Mouse (Mus musculus) erythroblast, embryonic 14.5 days (primary cell): ENCODE data around the gene Smarcd1. TPM values are rescaled to one million over a fixed set of nuclear protein-coding genes. Genes with fewer than 3 reads are reported as not detected.
A peak's percentile ranks its signal among the peaks of the same experiment; 100 is the strongest.

Source experiments
- H3K27me3 ChIP-seq: 2 replicates; pipeline ENCODE4 v1.6.1; 2012; ENCODE audit warnings: inconsistent platforms; ENCODE audit not compliant: control insufficient read depth
- H3K36me3 ChIP-seq: 2 replicates; pipeline ENCODE4 v1.6.1; 2012; ENCODE audit warnings: mild to moderate bottlenecking, inconsistent platforms; ENCODE audit not compliant: control insufficient read depth
- H3K4me1 ChIP-seq: 2 replicates; pipeline ENCODE4 v1.6.1; 2012; ENCODE audit warnings: inconsistent platforms; ENCODE audit not compliant: control insufficient read depth
- H3K4me3 ChIP-seq: replicated peaks from 2 replicates; pipeline ENCODE3; 2012; ENCODE audit warnings: moderate library complexity, mild to moderate bottlenecking, inconsistent platforms
- H3K9me3 ChIP-seq: 2 replicates; pipeline ENCODE4 v1.6.1; 2012; ENCODE audit warnings: low read length, inconsistent platforms, mixed read lengths; ENCODE audit not compliant: control insufficient read depth
- GATA1 ChIP-seq: IDR thresholded peaks from 2 replicates; pipeline ENCODE4 v1.6.1; 2012; ENCODE audit warnings: low read length, inconsistent platforms, mixed read lengths
- TAL1 ChIP-seq: IDR thresholded peaks from 3 replicates; pipeline ENCODE4 v1.6.1; 2012; ENCODE audit warnings: low read length, inconsistent platforms, mixed read lengths
- polyA plus RNA-seq: library from polyadenylated mRNA; stranded (reverse); fragments of >175 nt; gene quantifications from 2 replicates; pipeline ENCODE4 v1.2.3, GENCODE M21; 2012

The Smarcd1 gene
- polyA plus RNA-seq, 1 experiment: 1.9 TPM

- TF ChIP-seq TAL1 (no peak), GATA1 (no peak)
- Histone ChIP-seq H3K4me1 (peaks cover 12% of the 10 kb centered on the region), H3K4me3 (no peak overlapping the region), H3K36me3 (peaks cover 29% of the 10 kb centered on the region), H3K27me3 (no peaks in the 10 kb centered on the region; the same call in 1 of the 2 replicates), H3K9me3 (no peaks in the 10 kb centered on the region)
Measured at GRCm38 (mm10) chr15:99715982-99716746, 14.2 kb downstream of the Smarcd1 start.

GRCm38 (mm10) chr15:99716814-99717213, 14.9 kb downstream of the Smarcd1 start:
- Histone ChIP-seq H3K27me3 (no peaks in the 10 kb centered on the region; the same call in 1 of the 2 replicates), H3K4me1 (peaks cover 12% of the 10 kb centered on the region), H3K9me3 (no peaks in the 10 kb centered on the region), H3K36me3 (peaks cover 23% of the 10 kb centered on the region), H3K4me3 (no peak overlapping the region)
- TF ChIP-seq TAL1 (no peak), GATA1 (no peak)

GRCm38 (mm10) chr15:99717386-99718334, 15.7 kb downstream of the Smarcd1 start, which contains the start of gene Gpd1:
Gene Gpd1, plus strand, starts transcription at chr15:99717515.
- Histone ChIP-seq H3K36me3 (peaks cover 14% of the 10 kb centered on the region), H3K27me3 (no peaks in the 10 kb centered on the region; the same call in 1 of the 2 replicates), H3K4me1 (peaks cover 12% of the 10 kb centered on the region), H3K9me3 (no peaks in the 10 kb centered on the region), H3K4me3 (peak within 1 kb of the TSS; percentile 46)
- TF ChIP-seq GATA1: no peak
- no peak for TF ChIP-seq TAL1

GRCm38 (mm10) chr15:99718461-99719021, 16.6 kb downstream of the Smarcd1 start:
- H3K4me3 ChIP-seq: no peak overlapping the region
- H3K36me3 ChIP-seq: peaks cover 5% of the 10 kb centered on the region
- H3K9me3 ChIP-seq: no peaks in the 10 kb centered on the region
- H3K4me1 ChIP-seq: peaks cover 13% of the 10 kb centered on the region
- H3K27me3 ChIP-seq: peaks cover 4% of the 10 kb centered on the region; the same call in 1 of the 2 replicates
- TF ChIP-seq TAL1: no peak
- TF ChIP-seq GATA1: no peak

GRCm38 (mm10) chr15:99719865-99720264, 17.9 kb downstream of the Smarcd1 start:
- Histone ChIP-seq H3K4me3 (no peak overlapping the region), H3K36me3 (no peaks in the 10 kb centered on the region; the same call in 1 of the 2 replicates), H3K4me1 (peaks cover 24% of the 10 kb centered on the region), H3K9me3 (no peaks in the 10 kb centered on the region), H3K27me3 (peaks cover 11% of the 10 kb centered on the region)
- TF ChIP-seq TAL1 (no peak), GATA1 (no peak)

GRCm38 (mm10) chr15:99721921-99722743, 20.2 kb downstream of the Smarcd1 start:
- H3K36me3 ChIP-seq: no peaks in the 10 kb centered on the region; the same call in 1 of the 2 replicates
- no peak overlapping the region for H3K4me3 ChIP-seq
- H3K4me1 ChIP-seq: peaks cover 30% of the 10 kb centered on the region
- H3K9me3 ChIP-seq: no peaks in the 10 kb centered on the region
- H3K27me3 ChIP-seq: peaks cover 11% of the 10 kb centered on the region
- TF ChIP-seq TAL1: no peak
- TF ChIP-seq GATA1: no peak

- peaks cover 33% of the 10 kb centered on the region for H3K4me1 ChIP-seq
- peaks cover 8% of the 10 kb centered on the region for H3K36me3 ChIP-seq
- H3K27me3 ChIP-seq: peaks cover 11% of the 10 kb centered on the region
- no peak overlapping the region for H3K4me3 ChIP-seq
- TF ChIP-seq GATA1: no peak
- TF ChIP-seq TAL1: no peak
- H3K9me3 ChIP-seq: no peaks in the 10 kb centered on the region
Measured at GRCm38 (mm10) chr15:99723120-99723514, 21.2 kb downstream of the Smarcd1 start.

- TF ChIP-seq GATA1 (no peak), TAL1 (no peak)
- Histone ChIP-seq H3K36me3 (peaks cover 14% of the 10 kb centered on the region), H3K27me3 (peaks cover 11% of the 10 kb centered on the region), H3K4me3 (no peak overlapping the region), H3K4me1 (peaks cover 33% of the 10 kb centered on the region), H3K9me3 (peaks cover under 1% of the 10 kb centered on the region; the same call in 1 of the 2 replicates)
Measured at GRCm38 (mm10) chr15:99723515-99724291, 21.8 kb downstream of the Smarcd1 start.
